Mouse (Mus musculus) liver, embryonic 14.5 days (tissue): Measurements from ENCODE around the gene Arl15.

Source experiments
- CTCF ChIP-seq: IDR thresholded peaks from 2 replicates; pipeline ENCODE4 v1.5.1; 2016; ENCODE audit warnings: antibody characterized with exemption, low read depth, control low read depth
- EP300 ChIP-seq: IDR thresholded peaks from 2 replicates; pipeline ENCODE4 v1.6.1; 2016; ENCODE audit warnings: antibody characterized with exemption, low read depth

DNA sequence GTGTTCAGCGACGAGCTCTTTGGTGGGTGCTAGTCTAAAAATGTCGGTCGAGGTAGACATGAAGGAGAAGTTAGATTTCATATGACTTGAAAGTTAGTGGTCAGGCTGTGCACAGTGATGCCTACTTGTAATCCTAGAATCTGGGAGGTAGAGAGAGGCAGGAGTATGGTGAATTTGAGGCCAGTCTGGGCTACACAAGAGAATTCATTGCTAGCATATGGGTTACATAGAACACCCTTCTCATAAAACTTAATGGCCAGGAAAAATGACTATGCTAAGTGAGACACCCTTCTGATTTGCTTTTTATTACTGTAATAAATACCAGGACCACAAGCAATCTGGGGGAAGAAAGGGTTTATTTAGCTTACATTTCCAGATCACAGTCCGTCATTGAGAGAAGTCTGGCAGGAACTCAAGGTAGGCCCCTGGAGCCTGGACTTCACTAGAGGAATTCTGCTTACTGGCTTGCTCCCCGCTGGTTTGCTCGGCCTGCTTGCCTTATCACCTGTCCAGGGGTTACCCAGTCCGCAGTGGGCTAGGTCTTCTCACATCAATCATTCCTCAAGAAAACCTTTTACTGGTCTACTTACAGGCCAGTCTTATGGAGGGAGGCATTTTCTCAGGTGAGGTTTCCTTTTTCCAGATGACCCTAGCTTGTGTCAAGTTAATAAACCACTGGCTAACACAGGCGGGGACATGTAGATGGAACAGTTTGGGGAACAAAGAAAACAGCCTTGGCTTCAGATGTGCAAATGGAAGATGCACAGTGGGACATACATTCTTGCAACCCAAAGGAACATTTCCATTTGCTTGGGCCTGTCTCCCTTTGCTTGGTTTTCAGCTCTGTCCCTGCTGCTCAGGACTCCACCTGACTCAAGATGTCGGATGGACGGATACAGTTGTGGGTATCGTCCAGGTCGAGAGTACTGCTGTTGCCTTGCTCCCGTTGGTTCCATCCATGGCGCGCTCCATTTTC, 44.6 kb downstream of the Arl15 start:
- TF ChIP-seq CTCF = no peak
- TF ChIP-seq EP300 = no peak
